Mouse (Mus musculus) kidney, embryonic 14.5 days (tissue): ENCODE measurements at regions not wholly inside any gene's neighbourhood (a gene's known extent, or its start where the extent isn't known, plus 50 kb on each side); places are given as distances from the start of the nearest gene placed in this dataset.

ENCODE experiments used
- ATAC-seq: fragments of 200-750 bp; cut with Nextera tagmentation; 2 replicates; pipeline ENCODE4 v1.8.0; 2017; ENCODE audit warnings: moderate number of reproducible peaks, mild to moderate bottlenecking, moderate TSS enrichment, moderate library complexity; ENCODE audit not compliant: low FRiP score, low TSS enrichment
- H3K27ac ChIP-seq: fragments of 300-500 bp; sonication (generic); 2 replicates; pipeline ENCODE4 v1.5.1; 2014; ENCODE audit warnings: low read depth, mild to moderate bottlenecking, low read length, moderate library complexity, mixed read lengths
- H3K27me3 ChIP-seq: fragments of 300-500 bp; sonication (generic); 2 replicates; pipeline ENCODE4 v1.6.1; 2014; ENCODE audit warnings: mild to moderate bottlenecking, low read length; ENCODE audit not compliant: control insufficient read depth, insufficient read depth
- H3K36me3 ChIP-seq: fragments of 300-500 bp; sonication (generic); 2 replicates; pipeline ENCODE4 v1.6.1; 2014; ENCODE audit warnings: low read length, mixed read lengths; ENCODE audit not compliant: control insufficient read depth, insufficient read depth
- H3K4me1 ChIP-seq: fragments of 300-500 bp; sonication (generic); 2 replicates; pipeline ENCODE4 v1.6.1; 2014; ENCODE audit warnings: low read length, mixed read lengths; ENCODE audit not compliant: control insufficient read depth, insufficient read depth
- H3K4me2 ChIP-seq: fragments of 300-500 bp; sonication (generic); replicated peaks from 2 replicates; pipeline ENCODE4 v1.6.1; 2014; ENCODE audit warnings: low read depth, mild to moderate bottlenecking, low read length
- H3K4me3 ChIP-seq: fragments of 300-500 bp; sonication (generic); 2 replicates; pipeline ENCODE4 v1.5.1; 2014; ENCODE audit warnings: mild to moderate bottlenecking, low read length
- H3K9ac ChIP-seq: fragments of 300-500 bp; sonication (generic); 2 replicates; pipeline ENCODE4 v1.6.1; 2014; ENCODE audit warnings: low read depth, mild to moderate bottlenecking, low read length, moderate library complexity
- H3K9me3 ChIP-seq: fragments of 300-500 bp; sonication (generic); 2 replicates; pipeline ENCODE4 v1.6.1; 2016; ENCODE audit warnings: low read length; ENCODE audit not compliant: control insufficient read depth
- WGBS: fragments of 180-500 bp; shearing (Covaris S2); extraction: QIAGEN DNeasy Blood & Tissue Kit; methylation state at CpG from one replicate; pipeline ENCODE4 v1.1.7; 2014; 5-methylcytosine and 5-hydroxymethylcytosine counted together

- WGBS: 44% methylated on average over 1 of the region's 1 CpGs
- Histone ChIP-seq H3K4me1 (no peaks in the 10 kb centered on the region), H3K36me3 (no peaks in the 10 kb centered on the region), H3K9ac (no peak overlapping the region), H3K27ac (no peak overlapping the region), H3K27me3 (no peaks in the 10 kb centered on the region), H3K4me2 (no peak overlapping the region), H3K4me3 (no peak overlapping the region), H3K9me3 (no peaks in the 10 kb centered on the region)
- 0 out of 2 replicates have a peak, but pooled peaks have one; percentile 46 for ATAC-seq
These were observed 88.0 kb downstream of the Tent5c start for GRCm38 (mm10) chr3:100401080-100401479.

GRCm38 (mm10) chr3:100397491-100397890 lies 91.6 kb downstream of the Tent5c start:
- Histone ChIP-seq H3K4me3 (no peak overlapping the region), H3K27me3 (no peaks in the 10 kb centered on the region), H3K27ac (no peak overlapping the region), H3K36me3 (no peaks in the 10 kb centered on the region), H3K4me2 (no peak overlapping the region), H3K9me3 (no peaks in the 10 kb centered on the region), H3K4me1 (peaks cover 15% of the 10 kb centered on the region), H3K9ac (no peak overlapping the region)
- no peak for ATAC-seq
- 73% methylated on average over 3 of the region's 3 CpGs for WGBS

- Histone ChIP-seq H3K27me3 (no peaks in the 10 kb centered on the region), H3K4me1 (peaks cover 15% of the 10 kb centered on the region), H3K27ac (0 out of 2 replicates have a peak overlapping the region, but pooled peaks have one; percentile 32), H3K9ac (no peak overlapping the region), H3K4me2 (no peak overlapping the region), H3K4me3 (no peak overlapping the region), H3K9me3 (no peaks in the 10 kb centered on the region), H3K36me3 (no peaks in the 10 kb centered on the region)
- WGBS: 6% methylated on average over 9 of the region's 9 CpGs
- peak; percentile 58; the same call in 1 of the 2 replicates for ATAC-seq
These were observed 94.1 kb downstream of the Tent5c start for GRCm38 (mm10) chr3:100394911-100395604.

DNA sequence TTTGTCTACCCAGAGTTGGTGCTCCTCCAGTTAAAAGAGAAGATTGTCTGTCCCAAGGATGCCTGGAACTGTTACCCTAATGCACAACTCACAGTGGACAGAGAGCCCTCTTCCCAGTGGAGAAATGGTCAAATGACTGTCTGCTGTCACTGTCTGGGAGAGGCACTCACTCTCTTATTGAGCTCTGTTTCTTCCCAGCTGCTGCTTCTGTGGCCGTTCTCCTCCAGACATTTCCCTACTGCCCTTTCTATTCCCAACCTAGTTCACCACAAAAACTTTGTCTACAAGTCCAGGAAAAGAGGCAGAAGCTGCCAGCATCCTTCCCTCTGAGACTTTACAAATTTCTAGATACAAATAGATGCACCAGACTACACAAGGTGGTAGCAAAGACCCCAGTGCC lies 95.2 kb downstream of the Tent5c start:
- no peak for ATAC-seq
- no peaks in the 10 kb centered on the region for H3K27me3 ChIP-seq
- H3K36me3 ChIP-seq: no peaks in the 10 kb centered on the region
- no peak overlapping the region for H3K9ac ChIP-seq
- no peak overlapping the region for H3K4me3 ChIP-seq
- 88% methylated on average over 1 of the region's 1 CpGs for WGBS
- H3K27ac ChIP-seq: no peak overlapping the region
- H3K4me1 ChIP-seq: peaks cover 15% of the 10 kb centered on the region
- H3K9me3 ChIP-seq: no peaks in the 10 kb centered on the region
- no peak overlapping the region for H3K4me2 ChIP-seq

GRCm38 (mm10) chr3:100382181-100382580 lies 106.9 kb downstream of the Tent5c start:
- Histone ChIP-seq H3K4me3 (no peak overlapping the region), H3K9me3 (no peaks in the 10 kb centered on the region), H3K27ac (no peak overlapping the region), H3K36me3 (no peaks in the 10 kb centered on the region), H3K4me2 (no peak overlapping the region), H3K4me1 (no peaks in the 10 kb centered on the region), H3K27me3 (no peaks in the 10 kb centered on the region), H3K9ac (no peak overlapping the region)
- no peak for ATAC-seq
- WGBS: 60% methylated on average over 1 of the region's 1 CpGs

DNA sequence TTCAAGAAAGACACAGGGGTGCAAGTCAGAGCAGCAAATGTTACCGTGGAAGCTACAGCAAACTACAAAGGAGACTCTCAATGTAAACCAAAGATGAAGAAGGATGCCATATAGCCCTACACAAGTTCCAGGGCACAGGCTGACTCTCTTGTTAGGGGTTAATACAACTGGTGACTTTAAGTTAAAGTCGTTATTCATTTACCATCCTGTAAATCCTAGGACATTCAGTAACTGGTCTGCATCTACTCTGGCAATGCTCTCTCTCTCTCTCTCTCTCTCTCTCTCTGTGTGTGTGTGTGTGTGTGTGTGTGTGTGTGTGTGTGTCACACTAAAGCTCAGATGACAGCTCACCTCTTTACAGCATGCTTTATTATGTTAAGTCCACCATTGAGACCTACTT lies 107.8 kb downstream of the Tent5c start:
- H3K4me1 ChIP-seq: no peaks in the 10 kb centered on the region
- no peak for ATAC-seq
- no peak overlapping the region for H3K4me3 ChIP-seq
- H3K27ac ChIP-seq: no peak overlapping the region
- no peaks in the 10 kb centered on the region for H3K36me3 ChIP-seq
- no peak overlapping the region for H3K4me2 ChIP-seq
- no peaks in the 10 kb centered on the region for H3K9me3 ChIP-seq
- no peak overlapping the region for H3K9ac ChIP-seq
- H3K27me3 ChIP-seq: no peaks in the 10 kb centered on the region
- WGBS: 62% methylated on average over 2 of the region's 2 CpGs

DNA sequence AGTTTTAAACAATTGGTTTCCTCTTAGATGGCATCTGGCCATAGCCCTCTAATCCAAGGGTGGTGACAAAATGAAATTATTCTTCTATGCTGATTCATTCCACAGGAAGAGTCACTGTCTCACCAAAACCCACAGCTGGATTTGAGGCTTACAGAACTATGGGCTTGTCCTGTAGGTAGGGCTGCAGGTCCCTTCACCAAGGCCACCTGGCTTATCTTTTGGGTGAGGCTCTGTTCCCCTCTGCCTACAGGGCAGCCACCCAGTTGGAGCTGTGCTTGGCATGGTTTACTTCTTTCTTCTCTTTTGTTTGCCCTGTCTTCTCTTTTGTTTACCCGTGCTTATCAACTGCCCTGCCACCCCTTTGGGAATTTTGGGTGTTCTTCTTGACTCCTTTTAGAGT lies 113.0 kb downstream of the Tent5c start:
- WGBS: 85% methylated on average over 1 of the region's 1 CpGs
- Histone ChIP-seq H3K4me3 (no peak overlapping the region), H3K27me3 (no peaks in the 10 kb centered on the region), H3K9me3 (no peaks in the 10 kb centered on the region), H3K4me2 (no peak overlapping the region), H3K27ac (no peak overlapping the region), H3K4me1 (no peaks in the 10 kb centered on the region), H3K9ac (no peak overlapping the region), H3K36me3 (no peaks in the 10 kb centered on the region)
- no peak for ATAC-seq

DNA sequence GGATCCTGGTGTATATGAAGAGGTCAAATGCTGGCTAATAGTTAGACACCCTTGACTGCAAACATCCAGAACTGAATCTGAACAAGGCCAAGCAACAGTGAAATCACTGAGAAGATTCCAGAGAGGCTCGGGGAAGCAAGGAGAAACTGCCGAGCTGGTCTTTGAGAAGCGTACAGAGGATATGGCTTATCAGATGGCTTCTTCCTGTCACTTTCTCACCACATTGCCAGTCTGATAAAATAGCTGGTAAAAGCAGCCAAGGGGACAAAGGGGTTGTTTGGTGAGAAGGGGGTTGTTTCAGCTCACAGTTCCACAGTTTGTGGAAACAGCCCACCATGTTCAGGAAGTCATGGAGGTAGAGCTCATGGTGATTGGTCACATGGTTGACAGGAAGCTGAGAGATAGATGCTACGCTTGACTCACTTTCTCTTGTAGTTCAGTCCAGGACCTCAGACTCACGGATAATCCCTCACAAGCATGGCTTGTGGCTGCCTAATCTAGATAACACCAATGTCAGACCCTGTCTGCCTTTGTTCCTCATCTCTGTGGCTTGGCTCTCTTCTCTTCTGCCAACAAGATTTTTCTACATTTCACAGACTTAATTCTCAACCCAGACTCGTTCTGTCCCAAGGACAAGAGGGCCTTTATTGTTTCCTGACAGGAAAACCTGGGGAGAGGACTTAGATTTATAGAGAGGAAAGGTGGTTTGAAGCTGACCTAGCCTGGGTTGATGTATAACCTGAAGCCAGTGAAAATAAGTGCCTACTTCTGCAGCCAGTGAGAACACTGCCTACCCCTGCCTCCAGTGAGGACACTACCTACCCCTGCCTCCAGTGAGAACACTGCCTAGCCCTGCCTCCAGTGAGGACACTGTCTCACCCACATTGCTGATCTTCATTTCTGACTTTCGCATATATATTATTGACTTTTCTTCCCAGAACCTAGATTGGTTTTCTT lies 122.0 kb downstream of the Tent5c start:
- Histone ChIP-seq H3K27ac (no peak overlapping the region), H3K4me2 (no peak overlapping the region), H3K9ac (no peak overlapping the region), H3K4me1 (peaks cover 5% of the 10 kb centered on the region; the same call in 1 of the 2 replicates), H3K4me3 (no peak overlapping the region), H3K27me3 (no peaks in the 10 kb centered on the region), H3K36me3 (no peaks in the 10 kb centered on the region), H3K9me3 (no peaks in the 10 kb centered on the region)
- 67% methylated on average over 7 of the region's 7 CpGs for WGBS
- ATAC-seq: peak; percentile 57; the same call in 1 of the 2 replicates

- 89% methylated on average over 3 of the region's 3 CpGs for WGBS
- ATAC-seq: no peak; the same call in 1 of the 2 replicates
These were observed 122.7 kb downstream of the Tent5c start for GRCm38 (mm10) chr3:100366447-100366846.

More at GRCm38 (mm10) chr3:100366447-100366846, 122.7 kb downstream of the Tent5c start:
- Histone ChIP-seq H3K4me2 (no peak overlapping the region), H3K27me3 (no peaks in the 10 kb centered on the region), H3K36me3 (no peaks in the 10 kb centered on the region), H3K4me1 (peaks cover 5% of the 10 kb centered on the region; the same call in 1 of the 2 replicates), H3K27ac (no peak overlapping the region), H3K9me3 (no peaks in the 10 kb centered on the region), H3K4me3 (no peak overlapping the region), H3K9ac (no peak overlapping the region)
